ENCODE assay signal across 9 mouse cellular contexts in genomic region chr16:76321527-76322165, GRCm38 (mm10). TPM values are rescaled to one million over a fixed set of nuclear protein-coding genes. Genes with fewer than 3 reads are reported as not detected.
DNase-seq lines count a peak whose midpoint lies in the region; ATAC-seq lines count a peak whose summit lies in the region.
"Had no signal": no experiment of that assay in that cellular context is flagged by ENCODE, and none has a peak within 500 bp of the region (broad histone marks: within the 10 kb centered on the region; RNA-seq: fewer than 3 reads in every experiment).

No protein-coding gene starts in this region.

- no peak for ATAC-seq in limb, embryonic 13.5 days (ENCODE audit: low FRiP score, low read depth)
- ATAC-seq in heart, embryonic 16.5 days (replicated peaks; ENCODE audit: extremely low read depth, insufficient read depth, low FRiP score) = peak; percentile 35; the same call in 1 of the 2 replicates
- no peak for ATAC-seq in liver, embryonic 11.5 days (replicated peaks; ENCODE audit: low FRiP score)
- ATAC-seq: Patski had no signal

- no peak overlapping the region for H3K27ac ChIP-seq in limb, embryonic 13.5 days
- no peak overlapping the region for H3K27ac ChIP-seq in limb, embryonic 10.5 days
- peak overlapping the region; percentile 87 for H3K27ac ChIP-seq in heart, embryonic 16.5 days (ENCODE audit: low read length)
- no peak overlapping the region; the same call in 1 of the 2 replicates for H3K27ac ChIP-seq in liver, embryonic 11.5 days (ENCODE audit: low read depth, low read length)

- peaks cover 24% of the 10 kb centered on the region for H3K4me1 ChIP-seq in limb, embryonic 13.5 days
- peaks cover 42% of the 10 kb centered on the region for H3K4me1 ChIP-seq in limb, embryonic 10.5 days
- H3K4me1 ChIP-seq in heart, embryonic 16.5 days (ENCODE audit: control insufficient read depth, insufficient read depth, low read length) = peaks cover 28% of the 10 kb centered on the region
- peaks cover 61% of the 10 kb centered on the region for H3K4me1 ChIP-seq in liver, embryonic 11.5 days (replicated peaks; ENCODE audit: control insufficient read depth, insufficient read depth, low read length)

- 12% methylated on average over 11 of the region's 11 CpGs for WGBS in limb, embryonic 13.5 days
- 13% methylated on average over 11 of the region's 11 CpGs for WGBS in limb, embryonic 10.5 days
- 9% methylated on average over 11 of the region's 11 CpGs for WGBS in heart, embryonic 16.5 days
- 29% methylated on average over 11 of the region's 11 CpGs for WGBS in liver, embryonic 11.5 days

- H3K9ac ChIP-seq in limb, embryonic 13.5 days = no peak overlapping the region
- H3K9ac ChIP-seq in heart, embryonic 16.5 days (ENCODE audit: low read length) = peak overlapping the region; percentile 65
- H3K9ac ChIP-seq in liver, embryonic 11.5 days (ENCODE audit: low read depth, low read length) = no peak overlapping the region

- no peaks in the 10 kb centered on the region for H3K9me3 ChIP-seq in limb, embryonic 13.5 days
- H3K9me3 ChIP-seq in limb, embryonic 10.5 days (replicated peaks) = no peaks in the 10 kb centered on the region
- no peaks in the 10 kb centered on the region for H3K9me3 ChIP-seq in heart, embryonic 16.5 days (replicated peaks; ENCODE audit: control insufficient read depth, low read length)
- H3K9me3 ChIP-seq in liver, embryonic 11.5 days (ENCODE audit: control insufficient read depth, low read length) = no peaks in the 10 kb centered on the region

- no peaks in the 10 kb centered on the region for H3K27me3 ChIP-seq in limb, embryonic 13.5 days
- H3K27me3 ChIP-seq in limb, embryonic 10.5 days (ENCODE audit: low read depth, poor library complexity, severe bottlenecking) = no peaks in the 10 kb centered on the region
- H3K27me3 ChIP-seq in heart, embryonic 16.5 days (ENCODE audit: control insufficient read depth, insufficient read depth, low read length) = no peaks in the 10 kb centered on the region
- H3K27me3 ChIP-seq in liver, embryonic 11.5 days (replicated peaks; ENCODE audit: control insufficient read depth, insufficient read depth, low read length) = no peaks in the 10 kb centered on the region
- no peaks in the 10 kb centered on the region for H3K27me3 ChIP-seq in splenic B cell, adult 2 months (ENCODE audit: control insufficient read depth, insufficient read depth, low read length, poor library complexity, severe bottlenecking)
- H3K27me3 ChIP-seq: Patski had no signal

- no peak for DNase-seq in limb, embryonic 10.5 days (ENCODE audit: low spot score)
- DNase-seq in embryo, embryonic 10 days (ENCODE audit: low spot score) = peak; percentile 69
- DNase-seq in liver, embryonic 11.5 days (ENCODE audit: low spot score) = no peak
- DNase-seq in splenic B cell, adult 2 months (ENCODE audit: low read depth, low spot score) = peak; percentile 12
- no peak for DNase-seq in frontal cortex, adult 2 months (ENCODE audit: extremely low spot score in 1 of 2, low spot score in 1 of 2)
- no peak for DNase-seq in lung, postnatal 25 days (ENCODE audit: low spot score)

- 0 out of 2 replicates have a peak overlapping the region, but pooled peaks have one; percentile 1 for H3K4me2 ChIP-seq in limb, embryonic 13.5 days (replicated peaks)
- H3K4me2 ChIP-seq in heart, embryonic 16.5 days (ENCODE audit: low read depth, low read length) = peak overlapping the region; percentile 60
- peak overlapping the region; percentile 24 for H3K4me2 ChIP-seq in liver, embryonic 11.5 days

- H3K4me3 ChIP-seq in limb, embryonic 13.5 days = no peak overlapping the region
- no peak overlapping the region for H3K4me3 ChIP-seq in limb, embryonic 10.5 days
- H3K4me3 ChIP-seq in heart, embryonic 16.5 days (ENCODE audit: low read length) = peak overlapping the region; percentile 32
- no peak overlapping the region for H3K4me3 ChIP-seq in liver, embryonic 11.5 days (ENCODE audit: low read depth, low read length)

- H3K36me3 ChIP-seq in limb, embryonic 13.5 days = no peaks in the 10 kb centered on the region; the same call in 1 of the 2 replicates
- no peaks in the 10 kb centered on the region for H3K36me3 ChIP-seq in limb, embryonic 10.5 days
- 0 out of 2 replicates have a peak, but pooled peaks cover 3% of the 10 kb centered on the region for H3K36me3 ChIP-seq in heart, embryonic 16.5 days (ENCODE audit: control insufficient read depth, insufficient read depth)
- no peaks in the 10 kb centered on the region for H3K36me3 ChIP-seq in liver, embryonic 11.5 days (ENCODE audit: control insufficient read depth, insufficient read depth, low read length)
- no peaks in the 10 kb centered on the region for H3K36me3 ChIP-seq in splenic B cell, adult 2 months (ENCODE audit: control insufficient read depth, insufficient read depth, low read length, poor library complexity, severe bottlenecking)

RNA-seq across cellular contexts. Expression of gene Nrip1, which starts 52.0 kb away (rescaled TPM):
- polyA plus RNA-seq in limb, embryonic 13.5 days (2015; fragmentation: Nextera tagmentation; extraction: Ambion mirVana) = 37.8 and 39.4 TPM in 2 replicates
- 37.3 and 37.9 TPM in 2 replicates for polyA plus RNA-seq in limb, embryonic 10.5 days (2016; fragmentation: Nextera tagmentation; extraction: Ambion mirVana)
- polyA plus RNA-seq in heart, embryonic 16.5 days (2015; fragmentation: Nextera tagmentation; extraction: Ambion mirVana) = 23.1 and 23.8 TPM in 2 replicates
- 35.0 and 37.3 TPM in 2 replicates for polyA plus RNA-seq in liver, embryonic 11.5 days (2014; fragmentation: Nextera tagmentation; extraction: Ambion mirVana)
- polyA plus RNA-seq in frontal cortex, adult 2 months (2012; rRNA removed) = 8.1 and 10.1 TPM in 2 replicates

Comparison
In these comparisons a context has a peak if more than half of its experiments do, and no peak if none do; other contexts are left out.
1. H3K4me2 ChIP-seq: peak in every context shown above with its lines; median percentile 60 in heart, embryonic 16.5 days; 24 in liver, embryonic 11.5 days; 1 in limb, embryonic 13.5 days.
2. DNase-seq: peak in embryo, embryonic 10 days (single experiment) and splenic B cell, adult 2 months (single experiment); none in limb, embryonic 10.5 days (single experiment), liver, embryonic 11.5 days (single experiment), frontal cortex, adult 2 months (0 of 2) and lung, postnatal 25 days (single experiment).